Mouse (Mus musculus) liver, adult 2 months (tissue): Measurements from ENCODE around the gene Triobp.

Experiments
- CTCF ChIP-seq: fragments of 200-500 bp; IDR thresholded peaks from 2 replicates; pipeline ENCODE4 v1.5.1; 2011; ENCODE audit warnings: low read depth, low read length, control low read depth
- POLR2A ChIP-seq: fragments of 200-500 bp; IDR thresholded peaks from 2 replicates; pipeline ENCODE4 v1.6.1; 2011; ENCODE audit warnings: low read length, control low read depth; ENCODE audit not compliant: insufficient read depth; ENCODE audit errors: extremely low read depth

GRCm38 (mm10) chr15:78948883-78949282 is 1.4 kb downstream of the Triobp start:
- TF ChIP-seq POLR2A: no peak
- no peak for TF ChIP-seq CTCF
